Mouse (Mus musculus) heart, postnatal 25 days (tissue): ENCODE data around the gene Kiz. TPM values are rescaled to one million over a fixed set of nuclear protein-coding genes. Genes with fewer than 3 reads are reported as not detected.

ENCODE experiments used
- total RNA-seq, 2 experiments: library from RNA; stranded (reverse); gene quantifications; 2 replicates each; pipeline ENCODE4 v1.2.3; 2021

Gene Kiz
- total RNA-seq, 2 experiments from 2014 or later, result 74.7 to 84.6 TPM

Other genes starting within 250 kb of the Kiz start
- gene Xrn2, start 157.1 kb downstream of the Kiz start, total RNA-seq, result 10 to 100 TPM; 21.7 to 21.8 TPM
- not detected for gene Nkx2-4, start 229.6 kb downstream of the Kiz start, total RNA-seq